Mouse (Mus musculus) thymus, adult 2 months (tissue): Measurements from ENCODE around the gene Smug1.

Experiments
- CTCF ChIP-seq: fragments of 200-500 bp; IDR thresholded peaks from 2 replicates; pipeline ENCODE4 v1.5.1; 2012; ENCODE audit warnings: mild to moderate bottlenecking, control low read depth, low read length, moderate library complexity, borderline replicate concordance; ENCODE audit not compliant: control insufficient read depth, poor library complexity, insufficient read depth; ENCODE audit errors: extremely low read depth
- POLR2A ChIP-seq: fragments of 200-500 bp; IDR thresholded peaks from 2 replicates; pipeline ENCODE4 v1.6.1; 2012; ENCODE audit warnings: mild to moderate bottlenecking, low read length, control low read depth, moderate library complexity; ENCODE audit not compliant: control insufficient read depth, poor library complexity, insufficient read depth; ENCODE audit errors: extremely low read depth

DNA sequence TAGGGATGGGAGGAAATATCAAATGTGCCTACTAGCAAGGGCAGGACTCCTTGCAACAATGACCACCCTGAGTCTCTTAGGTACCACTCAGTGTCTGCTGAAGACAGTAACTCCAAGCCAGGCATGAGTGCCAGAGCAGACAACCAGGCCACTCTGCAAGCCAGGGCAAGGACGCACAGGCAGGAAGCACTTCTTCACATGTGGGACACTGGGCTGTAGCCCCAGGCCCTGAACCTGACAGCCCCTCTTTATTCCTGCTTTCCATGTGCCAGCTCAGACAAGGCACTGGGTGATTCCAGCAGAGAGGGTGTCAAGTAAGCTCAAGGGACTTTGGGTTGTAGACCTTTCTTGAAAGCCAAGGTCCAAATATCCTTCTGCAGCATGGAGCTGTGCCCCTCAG is 11.9 kb upstream of the Smug1 start:
- TF ChIP-seq POLR2A: no peak
- no peak for TF ChIP-seq CTCF
